Mouse (Mus musculus) midbrain, postnatal 0 days (tissue): ENCODE results near the gene Ebpl. TPM values are rescaled to one million over a fixed set of nuclear protein-coding genes. Genes with fewer than 3 reads are reported as not detected.

ENCODE experiments used
- ATAC-seq: fragments of 200-750 bp; cut with Nextera tagmentation; 2 replicates; pipeline ENCODE4 v1.8.0; 2017; ENCODE audit warnings: moderate number of reproducible peaks, mild to moderate bottlenecking, moderate TSS enrichment, moderate library complexity; ENCODE audit not compliant: low FRiP score
- DNase-seq: peaks from one replicate; pipeline ENCODE4 v3.0.0-alpha.2; 2015; ENCODE audit warnings: low spot score
- H3K27ac ChIP-seq: fragments of 300-500 bp; sonication (generic); 2 replicates; pipeline ENCODE4 v1.5.1; 2014; ENCODE audit warnings: low read depth, mild to moderate bottlenecking, low read length, mixed read lengths
- H3K27me3 ChIP-seq: fragments of 300-500 bp; sonication (generic); 2 replicates; pipeline ENCODE4 v1.6.1; 2014; ENCODE audit warnings: low read length, control low read depth, mixed read lengths; ENCODE audit not compliant: insufficient read depth
- H3K36me3 ChIP-seq: fragments of 300-500 bp; sonication (generic); 2 replicates; pipeline ENCODE4 v1.6.1; 2014; ENCODE audit warnings: low read length, control low read depth, mixed read lengths; ENCODE audit not compliant: insufficient read depth
- H3K4me1 ChIP-seq: fragments of 300-500 bp; sonication (generic); 2 replicates; pipeline ENCODE4 v1.6.1; 2014; ENCODE audit warnings: mild to moderate bottlenecking, control low read depth, antibody characterized with exemption, low read length, mixed read lengths; ENCODE audit not compliant: insufficient read depth
- H3K4me2 ChIP-seq: fragments of 300-500 bp; sonication (generic); 2 replicates; pipeline ENCODE4 v1.6.1; 2014; ENCODE audit warnings: low read depth, mild to moderate bottlenecking, low read length, mixed read lengths; ENCODE audit not compliant: poor library complexity, severe bottlenecking
- H3K4me3 ChIP-seq: fragments of 300-500 bp; sonication (generic); 2 replicates; pipeline ENCODE4 v1.5.1; 2014; ENCODE audit warnings: low read depth, mild to moderate bottlenecking, low read length, moderate library complexity
- H3K9ac ChIP-seq: fragments of 300-500 bp; sonication (generic); replicated peaks from 2 replicates; pipeline ENCODE4 v1.6.1; 2014; ENCODE audit warnings: mild to moderate bottlenecking, low read length, moderate library complexity, mixed read lengths; ENCODE audit not compliant: poor library complexity, severe bottlenecking
- H3K9me3 ChIP-seq: fragments of 300-500 bp; sonication (generic); 2 replicates; pipeline ENCODE4 v1.6.1; 2016; ENCODE audit warnings: low read length, control low read depth
- CTCF ChIP-seq: IDR thresholded peaks from 2 replicates; pipeline ENCODE4 v1.5.1; 2016; ENCODE audit warnings: antibody characterized with exemption, mild to moderate bottlenecking
- whole genome bisulfite sequencing: fragments of 180-500 bp; shearing (Covaris S2); extraction: QIAGEN DNeasy Blood & Tissue Kit; methylation state at CpG from one replicate; pipeline ENCODE4 v1.1.7; 2014; 5-methylcytosine and 5-hydroxymethylcytosine counted together
- polyA plus RNA-seq: library from polyadenylated mRNA; unstranded; fragments of >200 nt; fragmentation: Nextera tagmentation; extraction: Ambion mirVana; gene quantifications from 2 replicates; pipeline ENCODE4 v1.2.1, GENCODE M21; 2015
- total RNA-seq: library from RNA; depleted of rRNA; stranded (reverse); fragments of >200 nt; gene quantifications from 2 replicates; pipeline ENCODE4 v1.2.3, GENCODE M21; 2014

Ebpl gene
- total and polyA plus RNA-seq, 2 experiments from 2014 or later, result 3.4 to 8.8 TPM

DNA sequence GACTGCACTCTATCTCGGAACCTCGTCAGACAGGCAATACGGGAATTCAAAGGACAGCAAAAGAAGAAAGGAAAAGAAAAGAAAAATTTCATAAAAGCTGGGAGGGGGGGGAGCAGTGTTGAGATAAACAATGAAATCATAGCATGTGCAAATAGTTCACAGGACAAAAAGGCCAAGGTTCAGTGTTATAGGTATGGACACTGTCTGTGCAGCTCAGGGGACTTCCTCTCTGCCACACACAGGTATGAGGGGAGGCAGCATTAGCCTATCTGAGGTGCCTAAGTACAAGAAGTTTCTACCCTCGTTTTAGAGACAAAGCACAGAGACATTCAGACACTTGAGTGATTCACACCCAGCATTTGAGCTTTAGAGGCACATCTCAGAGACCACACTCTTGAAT lies 39.0 kb downstream of the Ebpl start:
- H3K9ac ChIP-seq, result no peak overlapping the region
- ATAC-seq, result no peak
- H3K4me2 ChIP-seq, result no peak overlapping the region
- H3K4me3 ChIP-seq, result no peak overlapping the region
- H3K27me3 ChIP-seq, result no peaks in the 10 kb centered on the region
- no peak for TF ChIP-seq CTCF
- H3K9me3 ChIP-seq, result peaks cover 7% of the 10 kb centered on the region
- H3K27ac ChIP-seq, result no peak overlapping the region
- H3K36me3 ChIP-seq, result no peaks in the 10 kb centered on the region
- no peak for DNase-seq
- WGBS, result 81% methylated on average over 4 of the region's 4 CpGs
- H3K4me1 ChIP-seq, result no peaks in the 10 kb centered on the region

DNA sequence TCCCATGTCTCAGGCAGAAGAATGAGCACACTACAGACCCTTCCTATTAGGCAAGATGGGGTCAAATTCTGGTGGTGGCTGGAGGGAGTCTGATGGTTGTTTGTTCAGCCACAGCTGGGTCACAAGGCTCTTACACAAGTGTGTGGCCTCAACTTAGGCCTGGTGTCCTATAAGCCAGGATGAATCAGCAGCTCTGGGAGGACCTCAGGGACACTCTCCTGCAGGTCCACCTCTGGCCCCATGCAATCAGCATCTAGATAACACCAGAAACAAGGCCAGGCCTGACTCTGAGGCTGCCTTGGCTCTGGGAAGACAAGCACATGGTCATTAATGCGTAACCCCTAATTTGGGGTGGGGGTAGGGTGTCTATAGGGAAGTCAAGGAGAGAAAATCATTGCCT lies 39.5 kb downstream of the Ebpl start:
- 89% methylated on average over 1 of the region's 1 CpGs for WGBS
- Histone ChIP-seq H3K4me2 (no peak overlapping the region), H3K4me1 (no peaks in the 10 kb centered on the region), H3K27ac (no peak overlapping the region), H3K9me3 (peaks cover 7% of the 10 kb centered on the region), H3K36me3 (no peaks in the 10 kb centered on the region), H3K9ac (no peak overlapping the region), H3K27me3 (no peaks in the 10 kb centered on the region), H3K4me3 (no peak overlapping the region)
- no peak for DNase-seq
- no peak for ATAC-seq
- no peak for TF ChIP-seq CTCF

GRCm38 (mm10) chr14:61316861-61317260 lies 43.4 kb downstream of the Ebpl start:
- ATAC-seq (no peak), DNase-seq (peak; percentile 51)
- H3K4me2 ChIP-seq, result no peak overlapping the region
- TF ChIP-seq CTCF, result peak; percentile 76
- H3K27me3 ChIP-seq, result no peaks in the 10 kb centered on the region
- WGBS, result 38% methylated on average over 4 of the region's 4 CpGs
- no peaks in the 10 kb centered on the region for H3K9me3 ChIP-seq
- no peak overlapping the region for H3K9ac ChIP-seq
- H3K4me1 ChIP-seq, result no peaks in the 10 kb centered on the region
- no peak overlapping the region for H3K27ac ChIP-seq
- H3K4me3 ChIP-seq, result no peak overlapping the region
- H3K36me3 ChIP-seq, result no peaks in the 10 kb centered on the region

GRCm38 (mm10) chr14:61310963-61311362 lies 49.3 kb downstream of the Ebpl start:
- H3K4me2 ChIP-seq, result no peak overlapping the region
- no peak for ATAC-seq
- no peaks in the 10 kb centered on the region for H3K36me3 ChIP-seq
- H3K27me3 ChIP-seq, result no peaks in the 10 kb centered on the region
- 61% methylated on average over 12 of the region's 12 CpGs for WGBS
- peak; percentile 14 for DNase-seq
- no peak for TF ChIP-seq CTCF
- no peaks in the 10 kb centered on the region for H3K9me3 ChIP-seq
- H3K9ac ChIP-seq, result no peak overlapping the region
- no peak overlapping the region for H3K4me3 ChIP-seq
- H3K4me1 ChIP-seq, result no peaks in the 10 kb centered on the region
- H3K27ac ChIP-seq, result no peak overlapping the region

DNA sequence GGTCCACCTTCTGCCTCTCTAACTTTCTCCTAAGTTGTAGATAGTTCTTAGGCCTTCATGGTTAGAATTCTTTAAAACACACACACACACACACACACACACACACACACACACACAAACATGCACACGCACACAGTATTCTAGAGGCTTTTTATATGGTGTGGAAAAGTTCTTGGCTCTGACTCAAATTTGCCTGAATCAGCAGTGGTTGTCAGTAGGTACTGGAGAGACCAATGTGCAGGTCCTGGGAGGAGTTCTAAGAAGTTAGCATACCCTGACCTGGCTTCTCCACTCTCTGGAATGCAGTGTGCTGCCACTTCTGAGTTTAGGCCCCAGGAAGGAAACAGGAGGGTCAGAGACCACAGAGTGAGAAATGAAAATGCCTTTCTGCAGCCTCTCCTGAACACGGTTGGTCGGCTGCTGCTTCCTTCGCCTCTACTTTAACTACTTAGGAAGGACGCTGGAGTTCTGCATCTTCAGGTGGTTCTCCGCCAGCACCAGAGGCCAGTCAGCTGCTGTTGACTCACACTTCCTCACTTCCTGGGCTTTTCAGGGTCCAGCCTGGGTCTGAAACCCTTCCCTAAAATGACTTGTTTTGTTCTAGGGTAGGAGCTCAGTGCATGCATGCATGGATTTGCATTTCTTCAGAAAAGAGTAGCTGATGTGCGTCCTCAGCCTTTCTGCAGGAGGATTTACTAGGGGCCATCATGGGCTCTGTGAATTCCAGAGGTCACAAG lies 50.0 kb downstream of the Ebpl start:
- no peak overlapping the region for H3K4me2 ChIP-seq
- DNase-seq (no peak), ATAC-seq (no peak)
- TF ChIP-seq CTCF, result no peak
- H3K9ac ChIP-seq, result no peak overlapping the region
- no peaks in the 10 kb centered on the region for H3K4me1 ChIP-seq
- no peaks in the 10 kb centered on the region for H3K36me3 ChIP-seq
- no peak overlapping the region for H3K4me3 ChIP-seq
- WGBS, result 69% methylated on average over 7 of the region's 7 CpGs
- no peaks in the 10 kb centered on the region for H3K27me3 ChIP-seq
- no peaks in the 10 kb centered on the region for H3K9me3 ChIP-seq
- H3K27ac ChIP-seq, result no peak overlapping the region

DNA sequence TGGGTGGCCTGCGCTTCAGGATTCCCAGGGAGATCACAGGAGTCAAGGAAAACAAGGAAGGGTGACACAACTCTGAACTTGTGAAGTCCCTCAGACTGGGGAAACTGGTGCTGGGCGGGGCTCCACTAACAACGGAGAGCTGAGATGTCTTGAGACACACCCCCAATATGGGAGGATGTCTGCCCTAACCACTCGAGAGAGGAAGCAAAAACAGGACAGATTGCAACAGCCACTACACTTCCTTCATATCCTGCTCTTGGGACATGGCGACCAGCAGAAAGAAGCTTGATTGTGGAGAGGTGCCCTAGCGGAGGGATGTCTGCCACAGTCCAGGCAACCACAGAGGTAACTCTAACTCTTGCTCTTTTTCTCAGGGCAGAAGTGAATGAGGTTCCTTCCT lies 50.6 kb downstream of the Ebpl start, which contains the start of gene Arl11:
Gene Arl11 (plus strand): TSS at position 161 of the 400 bp plus-strand sequence.
- Histone ChIP-seq H3K9me3 (no peaks in the 10 kb centered on the region), H3K4me1 (no peaks in the 10 kb centered on the region), H3K4me2 (no peak within 1 kb of the TSS), H3K27me3 (no peaks in the 10 kb centered on the region), H3K4me3 (no peak within 1 kb of the TSS), H3K9ac (no peak within 1 kb of the TSS), H3K27ac (no peak within 1 kb of the TSS), H3K36me3 (no peaks in the 10 kb centered on the region)
- TF ChIP-seq CTCF, result no peak
- ATAC-seq (no peak), DNase-seq (no peak)
- WGBS, result 76% methylated on average over 6 of the region's 6 CpGs
